Mouse (Mus musculus): ENCODE data around the gene Ttc24.

DNA sequence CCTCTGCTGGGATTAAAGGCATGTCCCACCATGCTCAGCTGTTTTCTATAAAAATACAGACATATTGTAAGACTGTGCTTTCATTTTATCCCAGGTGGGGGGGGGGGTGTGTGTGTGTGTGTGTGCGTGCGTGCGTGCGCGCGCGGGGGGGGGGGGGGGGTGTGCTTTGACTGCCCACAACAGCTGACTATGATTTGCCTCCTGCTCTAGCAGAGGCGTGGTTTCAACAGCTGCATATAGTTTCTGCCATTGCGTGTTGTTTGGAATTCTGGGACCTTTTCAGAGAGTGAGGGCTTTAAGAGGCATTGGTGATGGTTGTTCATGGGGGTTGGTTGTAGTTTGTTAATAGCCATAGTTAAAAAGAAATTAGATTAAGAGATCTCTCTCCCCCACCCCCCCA lies 7.4 kb upstream of the Ttc24 start:
- no peak for TF ChIP-seq POLR2A (IDR thresholded peaks at IDR 0.05; ENCODE audit: control insufficient read depth, low read depth, low read length)
- TF ChIP-seq CTCF (IDR thresholded peaks at IDR 0.05; ENCODE audit: control insufficient read depth, insufficient read depth, insufficient replicate concordance, low read depth, low read length) = no peak
